Mouse (Mus musculus): Measurements from ENCODE around the gene Gm21188. TPM values are rescaled to one million over a fixed set of nuclear protein-coding genes. Genes with fewer than 3 reads are reported as not detected.
"Not testable (repeated sequence)": the region's sequence is repeated elsewhere in the genome, so short reads cannot be mapped to it uniquely, and the experiment has no call there.

Gm21188 gene
- polyA plus RNA-seq, 1 experiment from 2014 or later, result not detected

- H3K4me3 ChIP-seq (ENCODE audit: low read depth, low read length); H3K9ac ChIP-seq (ENCODE audit: low read length); H3K4me2 ChIP-seq (replicated peaks; ENCODE audit: low read depth); H3K4me1 ChIP-seq (replicated peaks; ENCODE audit: control insufficient read depth, insufficient read depth); H3K9me3 ChIP-seq (ENCODE audit: control insufficient read depth, low read length); ATAC-seq (ENCODE audit: low FRiP score, low TSS enrichment); H3K36me3 ChIP-seq (ENCODE audit: control insufficient read depth, insufficient read depth, low read length); H3K27me3 ChIP-seq (ENCODE audit: control insufficient read depth, insufficient read depth, low read length); DNase-seq (ENCODE audit: low spot score); H3K27ac ChIP-seq (replicated peaks): not testable (repeated sequence)
- 2% methylated on average over 16 of the region's 19 CpGs for WGBS
Observed at GRCm38 (mm10) chr13:120033516-120034190, 18.3 kb downstream of the Gm21188 start.

GRCm38 (mm10) chr13:120031676-120032075 lies 20.3 kb downstream of the Gm21188 start:
- H3K9me3 ChIP-seq (ENCODE audit: control insufficient read depth, low read length); H3K4me1 ChIP-seq (replicated peaks; ENCODE audit: control insufficient read depth, insufficient read depth); H3K27me3 ChIP-seq (ENCODE audit: control insufficient read depth, insufficient read depth, low read length); H3K4me3 ChIP-seq (ENCODE audit: low read depth, low read length); H3K4me2 ChIP-seq (replicated peaks; ENCODE audit: low read depth); ATAC-seq (ENCODE audit: low FRiP score, low TSS enrichment); DNase-seq (ENCODE audit: low spot score); H3K36me3 ChIP-seq (ENCODE audit: control insufficient read depth, insufficient read depth, low read length); H3K27ac ChIP-seq (replicated peaks); H3K9ac ChIP-seq (ENCODE audit: low read length): not testable (repeated sequence)
- 3% methylated on average over 11 of the region's 16 CpGs for WGBS

GRCm38 (mm10) chr13:120027368-120027767 lies 24.6 kb downstream of the Gm21188 start:
- H3K4me2 ChIP-seq (replicated peaks; ENCODE audit: low read depth); H3K36me3 ChIP-seq (ENCODE audit: control insufficient read depth, insufficient read depth, low read length); H3K27me3 ChIP-seq (ENCODE audit: control insufficient read depth, insufficient read depth, low read length); H3K27ac ChIP-seq (replicated peaks); ATAC-seq (ENCODE audit: low FRiP score, low TSS enrichment); H3K4me1 ChIP-seq (replicated peaks; ENCODE audit: control insufficient read depth, insufficient read depth); H3K4me3 ChIP-seq (ENCODE audit: low read depth, low read length); H3K9ac ChIP-seq (ENCODE audit: low read length); H3K9me3 ChIP-seq (ENCODE audit: control insufficient read depth, low read length); DNase-seq (ENCODE audit: low spot score): not testable (repeated sequence)
- WGBS, result 3% methylated on average over 10 of the region's 11 CpGs

DNA sequence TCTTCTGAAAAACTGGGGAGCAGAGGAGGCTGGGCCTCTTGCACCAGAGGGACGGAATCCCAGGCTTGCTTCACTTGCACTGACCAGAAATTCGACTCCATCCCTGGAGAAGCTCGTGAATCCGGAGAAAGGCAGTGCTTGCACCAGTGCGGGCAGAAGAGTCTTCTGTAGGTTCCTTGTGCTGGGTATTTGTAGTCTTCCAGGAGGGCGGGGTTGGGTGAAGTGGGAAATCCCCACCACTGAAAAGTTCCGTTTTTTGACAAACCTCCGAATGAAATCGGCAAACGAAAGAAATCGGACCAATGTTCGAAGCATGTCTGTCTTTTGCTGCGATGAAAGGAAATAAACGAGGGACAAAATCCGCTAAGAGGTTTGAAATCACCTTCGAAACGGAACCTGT lies 25.1 kb downstream of the Gm21188 start, which contains the start of gene Gm36079:
Gm36079 (minus strand) TSS at position 101 of the 400 bp plus-strand sequence.
- ATAC-seq (ENCODE audit: low FRiP score, low TSS enrichment); H3K4me3 ChIP-seq (ENCODE audit: low read depth, low read length); H3K9me3 ChIP-seq (ENCODE audit: control insufficient read depth, low read length); H3K27ac ChIP-seq (replicated peaks); DNase-seq (ENCODE audit: low spot score); H3K36me3 ChIP-seq (ENCODE audit: control insufficient read depth, insufficient read depth, low read length); H3K4me2 ChIP-seq (replicated peaks; ENCODE audit: low read depth); H3K4me1 ChIP-seq (replicated peaks; ENCODE audit: control insufficient read depth, insufficient read depth); H3K27me3 ChIP-seq (ENCODE audit: control insufficient read depth, insufficient read depth, low read length); H3K9ac ChIP-seq (ENCODE audit: low read length): not testable (repeated sequence)
- WGBS, result 0% methylated on average over 3 of the region's 17 CpGs

DNA sequence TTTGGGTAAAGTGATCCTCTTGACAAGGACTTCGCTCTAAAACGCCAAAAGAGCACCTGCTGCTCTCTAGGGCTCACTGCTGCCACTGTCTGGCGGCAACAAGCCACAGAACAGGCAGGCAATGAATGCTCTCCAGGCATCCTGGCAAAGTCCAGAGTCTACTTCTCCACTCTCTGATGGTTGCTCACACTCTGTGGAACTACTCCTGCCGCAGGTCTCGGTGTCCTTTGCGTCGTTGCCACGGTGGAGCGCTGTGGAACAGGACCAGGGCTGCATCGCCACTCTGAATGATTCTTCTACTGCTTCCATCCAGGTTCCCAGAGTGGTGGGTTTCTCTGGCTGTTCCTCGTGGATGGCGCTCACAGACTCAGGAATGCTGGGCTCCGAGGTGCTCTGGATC lies 25.6 kb downstream of the Gm21188 start:
- not testable (repeated sequence) for H3K9me3 ChIP-seq (ENCODE audit: control insufficient read depth, low read length); H3K36me3 ChIP-seq (ENCODE audit: control insufficient read depth, insufficient read depth, low read length); H3K4me2 ChIP-seq (replicated peaks; ENCODE audit: low read depth); DNase-seq (ENCODE audit: low spot score); H3K4me3 ChIP-seq (ENCODE audit: low read depth, low read length); ATAC-seq (ENCODE audit: low FRiP score, low TSS enrichment); H3K4me1 ChIP-seq (replicated peaks; ENCODE audit: control insufficient read depth, insufficient read depth); H3K9ac ChIP-seq (ENCODE audit: low read length); H3K27ac ChIP-seq (replicated peaks); H3K27me3 ChIP-seq (ENCODE audit: control insufficient read depth, insufficient read depth, low read length)
- WGBS, result 7% methylated on average over 3 of the region's 13 CpGs

DNA sequence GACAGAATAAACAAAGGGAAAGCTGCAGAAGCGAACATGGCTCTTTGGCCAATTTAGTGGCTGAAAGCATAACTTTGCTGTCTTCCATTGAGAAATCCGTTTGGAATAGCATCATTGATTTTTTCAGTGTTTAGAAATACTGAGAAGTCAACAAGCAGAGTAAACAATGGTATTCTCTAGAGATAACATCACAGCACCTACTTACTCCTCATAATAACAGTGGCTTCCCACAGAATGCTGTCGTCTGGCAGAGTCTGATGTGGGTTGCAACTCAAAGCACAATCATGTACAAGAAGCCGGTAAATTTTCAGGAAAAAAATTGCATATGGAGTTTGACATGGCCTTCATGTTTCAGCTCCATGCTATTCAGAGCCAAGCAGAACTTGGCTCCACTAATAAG lies 26.4 kb downstream of the Gm21188 start:
- H3K4me1 ChIP-seq (replicated peaks; ENCODE audit: control insufficient read depth, insufficient read depth); H3K36me3 ChIP-seq (ENCODE audit: control insufficient read depth, insufficient read depth, low read length); DNase-seq (ENCODE audit: low spot score); H3K27me3 ChIP-seq (ENCODE audit: control insufficient read depth, insufficient read depth, low read length); H3K9ac ChIP-seq (ENCODE audit: low read length); H3K4me3 ChIP-seq (ENCODE audit: low read depth, low read length); H3K9me3 ChIP-seq (ENCODE audit: control insufficient read depth, low read length); ATAC-seq (ENCODE audit: low FRiP score, low TSS enrichment); H3K27ac ChIP-seq (replicated peaks); H3K4me2 ChIP-seq (replicated peaks; ENCODE audit: low read depth): not testable (repeated sequence)
- WGBS, result 10% methylated on average over 4 of the region's 4 CpGs

DNA sequence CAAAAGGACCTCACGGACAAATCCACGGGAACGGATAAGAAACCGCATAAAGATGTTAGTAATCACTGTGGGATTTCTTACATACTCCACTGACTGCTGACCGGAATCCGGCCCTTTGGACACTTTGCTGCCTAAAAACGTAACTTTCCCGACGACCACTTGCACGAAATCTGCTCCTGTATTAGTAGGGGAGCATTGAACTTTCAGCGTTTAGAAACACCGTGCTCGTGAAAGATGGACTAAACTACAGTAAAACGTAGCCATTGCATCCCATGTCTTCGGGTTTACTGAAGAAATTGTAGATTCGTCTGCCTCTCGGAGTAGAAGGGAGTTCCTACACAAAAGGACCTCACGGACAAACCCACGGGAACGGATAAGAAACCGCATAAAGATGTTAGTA lies 27.0 kb downstream of the Gm21188 start:
- not testable (repeated sequence) for ATAC-seq (ENCODE audit: low FRiP score, low TSS enrichment); H3K36me3 ChIP-seq (ENCODE audit: control insufficient read depth, insufficient read depth, low read length); H3K9ac ChIP-seq (ENCODE audit: low read length); H3K27ac ChIP-seq (replicated peaks); H3K4me3 ChIP-seq (ENCODE audit: low read depth, low read length); H3K27me3 ChIP-seq (ENCODE audit: control insufficient read depth, insufficient read depth, low read length); H3K9me3 ChIP-seq (ENCODE audit: control insufficient read depth, low read length); H3K4me1 ChIP-seq (replicated peaks; ENCODE audit: control insufficient read depth, insufficient read depth); H3K4me2 ChIP-seq (replicated peaks; ENCODE audit: low read depth); DNase-seq (ENCODE audit: low spot score)
- 4% methylated on average over 19 of the region's 21 CpGs for WGBS

DNA sequence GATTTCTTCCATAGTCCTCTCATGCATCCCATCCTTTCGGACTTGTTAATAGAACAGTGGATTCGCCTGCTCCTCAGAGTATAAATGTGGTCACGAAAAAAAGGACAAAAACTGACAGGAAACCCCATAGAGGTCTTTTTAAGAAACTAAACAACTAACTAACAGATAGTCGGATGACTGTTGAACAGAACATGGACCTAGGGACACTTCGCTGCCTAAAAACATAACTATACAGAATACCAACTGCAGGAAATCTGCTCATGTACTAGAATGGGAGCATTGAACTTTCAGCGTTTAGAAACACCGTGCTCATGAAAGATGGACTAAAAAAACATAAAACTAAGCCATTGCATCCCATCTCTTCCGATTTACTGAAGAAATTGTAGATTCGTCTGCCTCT lies 27.4 kb downstream of the Gm21188 start:
- not testable (repeated sequence) for H3K27me3 ChIP-seq (ENCODE audit: control insufficient read depth, insufficient read depth, low read length); H3K27ac ChIP-seq (replicated peaks); DNase-seq (ENCODE audit: low spot score); H3K9ac ChIP-seq (ENCODE audit: low read length); H3K4me3 ChIP-seq (ENCODE audit: low read depth, low read length); H3K4me2 ChIP-seq (replicated peaks; ENCODE audit: low read depth); ATAC-seq (ENCODE audit: low FRiP score, low TSS enrichment); H3K36me3 ChIP-seq (ENCODE audit: control insufficient read depth, insufficient read depth, low read length); H3K4me1 ChIP-seq (replicated peaks; ENCODE audit: control insufficient read depth, insufficient read depth); H3K9me3 ChIP-seq (ENCODE audit: control insufficient read depth, low read length)
- WGBS, result 15% methylated on average over 9 of the region's 9 CpGs
